Mouse (Mus musculus) heart, embryonic 15.5 days (tissue): ENCODE measurements around the gene Gm7137. TPM values are rescaled to one million over a fixed set of nuclear protein-coding genes. Genes with fewer than 3 reads are reported as not detected.
A peak's percentile ranks its signal among the peaks of the same experiment; 100 is the strongest.
"Not testable (repeated sequence)": the region's sequence is repeated elsewhere in the genome, so short reads cannot be mapped to it uniquely, and the experiment has no call there.

Experiments used
- ATAC-seq: fragments of 200-750 bp; cut with Nextera tagmentation; replicated peaks from 2 replicates; pipeline ENCODE4 v1.8.0; 2017; ENCODE audit warnings: low read depth, moderate TSS enrichment; ENCODE audit not compliant: insufficient number of reproducible peaks, insufficient read depth, low FRiP score
- H3K27ac ChIP-seq: fragments of 300-500 bp; sonication (generic); 2 replicates; pipeline ENCODE4 v1.5.1; 2015; ENCODE audit warnings: mild to moderate bottlenecking, inconsistent platforms
- H3K27me3 ChIP-seq: fragments of 300-500 bp; sonication (generic); 2 replicates; pipeline ENCODE4 v1.6.1; 2015; ENCODE audit warnings: inconsistent platforms
- H3K36me3 ChIP-seq: fragments of 300-500 bp; sonication (generic); 2 replicates; pipeline ENCODE4 v1.6.1; 2015; ENCODE audit warnings: mild to moderate bottlenecking, inconsistent platforms
- H3K4me1 ChIP-seq: fragments of 300-500 bp; sonication (generic); replicated peaks from 2 replicates; pipeline ENCODE4 v1.6.1; 2015; ENCODE audit warnings: inconsistent platforms
- H3K4me2 ChIP-seq: fragments of 300-500 bp; sonication (generic); 2 replicates; pipeline ENCODE4 v1.6.1; 2015; ENCODE audit warnings: inconsistent platforms, mild to moderate bottlenecking, moderate library complexity
- H3K4me3 ChIP-seq: fragments of 300-500 bp; sonication (generic); 2 replicates; pipeline ENCODE4 v1.5.1; 2015; ENCODE audit warnings: mild to moderate bottlenecking, inconsistent platforms
- H3K9ac ChIP-seq: fragments of 300-500 bp; sonication (generic); 2 replicates; pipeline ENCODE4 v1.6.1; 2015; ENCODE audit warnings: mild to moderate bottlenecking, inconsistent platforms
- H3K9me3 ChIP-seq: fragments of 300-500 bp; sonication (generic); replicated peaks from 2 replicates; pipeline ENCODE4 v1.6.1; 2016; ENCODE audit warnings: inconsistent platforms
- WGBS: fragments of 180-500 bp; shearing (Covaris S2); methylation state at CpG from one replicate; pipeline ENCODE4 v1.1.7; 2015; ENCODE audit warnings: mixed read lengths; 5-methylcytosine and 5-hydroxymethylcytosine counted together
- polyA plus RNA-seq: library from polyadenylated mRNA; unstranded; fragments of >200 nt; fragmentation: Nextera tagmentation; extraction: Ambion mirVana; gene quantifications from 2 replicates; pipeline ENCODE4 v1.2.1, GENCODE M21; 2015

The Gm7137 gene
- polyA plus RNA-seq = not detected in 2 replicates

DNA sequence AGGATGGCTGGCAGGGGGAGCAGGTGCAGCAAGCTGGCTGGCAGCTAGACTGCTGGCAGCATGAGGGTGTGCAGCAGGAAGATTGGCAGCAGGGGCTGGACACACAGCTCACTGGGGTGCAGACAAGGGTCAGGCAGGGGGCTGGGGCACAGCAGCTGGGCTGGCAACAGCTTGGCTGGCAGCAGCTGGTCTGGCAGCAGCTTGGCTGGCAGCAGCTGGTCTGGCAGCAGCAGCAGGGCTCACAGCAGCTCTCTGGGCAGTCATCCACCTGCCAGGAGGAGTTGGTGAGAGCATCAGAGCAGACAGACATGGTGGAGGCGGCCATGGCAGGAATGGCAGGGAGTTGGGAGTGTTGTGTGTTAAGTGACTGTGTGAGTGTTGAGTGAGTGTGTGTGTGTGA, at the start of gene Gm7137:
Gene Gm7137, minus strand, starts transcription at position 325 of the 400 bp plus-strand sequence.
- H3K27ac ChIP-seq, H3K9me3 ChIP-seq, H3K36me3 ChIP-seq, H3K27me3 ChIP-seq, H3K9ac ChIP-seq, H3K4me1 ChIP-seq, H3K4me2 ChIP-seq, H3K4me3 ChIP-seq, ATAC-seq: not testable (repeated sequence)
- WGBS = 57% methylated on average over 1 of the region's 1 CpGs

DNA sequence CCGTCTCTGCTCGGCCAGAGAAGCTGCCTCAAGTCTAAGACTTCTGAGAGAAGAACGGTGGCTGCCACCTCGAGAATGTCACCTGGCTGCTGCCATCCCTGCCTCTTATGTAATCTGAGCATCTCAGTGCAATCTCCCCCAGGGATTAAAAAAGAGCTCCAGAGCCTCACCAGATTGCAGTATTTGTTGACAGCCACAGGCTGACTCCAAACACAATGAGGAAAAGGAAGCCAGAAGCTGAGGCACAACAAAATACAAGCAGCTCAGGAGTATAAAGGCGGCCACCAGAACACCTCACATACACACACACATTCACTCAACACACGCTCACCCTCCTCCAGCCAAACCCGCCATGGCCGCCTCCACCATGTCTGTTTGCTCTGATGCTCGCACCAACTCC, 47.6 kb upstream of the Gm7137 start, which contains the start of gene Krtap10-10:
Gene Krtap10-10, plus strand, starts transcription at position 301 of the 400 bp plus-strand sequence.
- no peaks in the 10 kb centered on the region for H3K9me3 ChIP-seq
- no peaks in the 10 kb centered on the region for H3K4me1 ChIP-seq
- WGBS = 70% methylated on average over 9 of the region's 9 CpGs
- no peak for ATAC-seq
- H3K27me3 ChIP-seq = no peaks in the 10 kb centered on the region
- H3K4me2 ChIP-seq = no peak within 1 kb of the TSS
- H3K36me3 ChIP-seq = no peaks in the 10 kb centered on the region
- no peak within 1 kb of the TSS for H3K27ac ChIP-seq
- no peak within 1 kb of the TSS for H3K4me3 ChIP-seq
- H3K9ac ChIP-seq = no peak within 1 kb of the TSS

DNA sequence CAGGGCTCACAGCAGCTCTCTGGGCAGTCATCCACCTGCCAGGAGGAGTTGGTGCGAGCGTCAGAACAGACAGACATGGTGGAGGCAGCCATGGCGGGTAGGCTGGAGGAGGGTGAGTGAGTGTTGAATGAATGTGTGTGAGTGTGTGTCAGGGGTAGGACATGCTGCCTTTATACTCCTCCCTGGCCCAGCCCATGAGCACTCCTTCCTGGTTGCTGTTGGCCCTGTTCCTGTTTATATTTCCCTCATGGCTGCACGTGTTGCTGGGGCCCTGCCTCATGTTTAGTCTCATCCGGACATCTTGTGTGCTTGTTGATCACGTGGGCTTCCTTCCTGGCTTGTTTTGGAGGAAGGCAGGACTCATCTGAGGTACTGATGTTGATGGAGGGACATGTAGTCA, 39.0 kb upstream of the Gm7137 start, which contains the start of gene Krtap10-4:
Gene Krtap10-4, minus strand, starts transcription at position 145 of the 400 bp plus-strand sequence.
- Histone ChIP-seq H3K27me3 (no peaks in the 10 kb centered on the region), H3K27ac (no peak within 1 kb of the TSS), H3K4me1 (no peaks in the 10 kb centered on the region), H3K4me3 (no peak within 1 kb of the TSS), H3K36me3 (no peaks in the 10 kb centered on the region), H3K9me3 (no peaks in the 10 kb centered on the region), H3K4me2 (no peak within 1 kb of the TSS), H3K9ac (no peak within 1 kb of the TSS)
- no peak for ATAC-seq
- 63% methylated on average over 6 of the region's 6 CpGs for WGBS

DNA sequence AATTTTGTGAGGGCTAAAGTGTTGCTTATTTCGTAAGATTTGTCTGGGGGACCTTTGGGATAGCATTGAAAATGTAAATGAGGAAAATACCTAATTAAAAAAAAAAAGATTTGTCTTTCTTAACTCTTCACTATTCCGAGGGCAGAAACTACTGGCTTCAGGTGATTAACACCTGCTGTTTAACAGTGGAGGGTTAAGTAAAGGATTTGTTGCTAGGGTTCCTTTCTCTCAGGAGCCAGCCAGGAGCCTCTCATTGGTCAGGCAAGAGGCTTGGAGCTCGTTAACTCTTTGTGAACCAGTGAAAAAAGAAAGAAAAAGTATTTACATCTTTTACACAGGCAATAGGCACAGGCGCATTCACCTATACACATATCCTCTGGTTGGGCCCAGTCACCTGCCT, 31.2 kb upstream of the Gm7137 start:
- H3K27me3 ChIP-seq = no peaks in the 10 kb centered on the region
- no peak for ATAC-seq
- no peak overlapping the region for H3K4me3 ChIP-seq
- no peak overlapping the region for H3K4me2 ChIP-seq
- no peak overlapping the region for H3K9ac ChIP-seq
- no peak overlapping the region for H3K27ac ChIP-seq
- H3K9me3 ChIP-seq = no peaks in the 10 kb centered on the region
- no peaks in the 10 kb centered on the region for H3K4me1 ChIP-seq
- H3K36me3 ChIP-seq = no peaks in the 10 kb centered on the region
- 39% methylated on average over 4 of the region's 4 CpGs for WGBS

DNA sequence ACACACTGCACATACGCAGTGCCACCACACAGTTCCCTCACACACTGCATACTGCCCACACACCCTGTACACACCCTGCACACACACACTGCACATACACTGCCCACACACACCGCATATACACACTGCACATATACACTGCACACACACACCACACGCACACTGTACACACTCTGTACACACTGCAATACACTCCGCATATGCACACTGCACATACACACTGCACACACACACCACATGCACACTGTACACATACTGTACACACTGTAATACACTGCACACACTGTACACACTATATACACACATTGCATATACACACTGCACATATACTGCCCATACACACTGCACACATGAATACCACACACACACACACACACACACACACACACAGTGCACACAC, 30.5 kb upstream of the Gm7137 start:
- Histone ChIP-seq H3K27me3 (no peaks in the 10 kb centered on the region), H3K4me2 (no peak overlapping the region), H3K36me3 (no peaks in the 10 kb centered on the region), H3K27ac (no peak overlapping the region), H3K4me3 (no peak overlapping the region), H3K9ac (no peak overlapping the region), H3K9me3 (no peaks in the 10 kb centered on the region), H3K4me1 (no peaks in the 10 kb centered on the region)
- WGBS = 94% methylated on average over 4 of the region's 4 CpGs
- 0 out of 2 replicates have a peak, but pooled peaks have one; percentile 55 for ATAC-seq

DNA sequence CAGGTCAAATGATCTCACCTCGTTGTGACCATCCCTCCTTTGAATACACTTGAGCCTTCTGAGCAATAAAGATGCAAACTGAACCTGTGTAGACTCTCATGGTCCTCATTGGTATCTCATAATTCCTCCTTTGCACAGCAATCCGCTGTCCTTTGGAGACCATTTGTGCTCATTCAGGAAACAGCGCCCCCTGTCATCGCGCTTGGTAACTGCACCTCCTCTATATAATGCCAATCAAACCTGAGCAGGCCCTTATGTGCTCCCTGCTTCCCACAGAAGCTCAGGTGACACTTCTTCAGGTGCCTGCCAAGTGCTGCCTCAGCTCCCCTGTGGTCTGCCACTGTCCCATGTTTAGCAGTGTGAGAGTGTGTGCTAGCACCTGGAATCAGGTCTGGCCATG, 27.5 kb upstream of the Gm7137 start:
- WGBS = 22% methylated on average over 5 of the region's 5 CpGs
- Histone ChIP-seq H3K4me1 (no peaks in the 10 kb centered on the region), H3K4me3 (no peak overlapping the region), H3K36me3 (no peaks in the 10 kb centered on the region), H3K27ac (no peak overlapping the region), H3K9ac (no peak overlapping the region), H3K4me2 (no peak overlapping the region), H3K27me3 (no peaks in the 10 kb centered on the region), H3K9me3 (no peaks in the 10 kb centered on the region)
- no peak for ATAC-seq

DNA sequence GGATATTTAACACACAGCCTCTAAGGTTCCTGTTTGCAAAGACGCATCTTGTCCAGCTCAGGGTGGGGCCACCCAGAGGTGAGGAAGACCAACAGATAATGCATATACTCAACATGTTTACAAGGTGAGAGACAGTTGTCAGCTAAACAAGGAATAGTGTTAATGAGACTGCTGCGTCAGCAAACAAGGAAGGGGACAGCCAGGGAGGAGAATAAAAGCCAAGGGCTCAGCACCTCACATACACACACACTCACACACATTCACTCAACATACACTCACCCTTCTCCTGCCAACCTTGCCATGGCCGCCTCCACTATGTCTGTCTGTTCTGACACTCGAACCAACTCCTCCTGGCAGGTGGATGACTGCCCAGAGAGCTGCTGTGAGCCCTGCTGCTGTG, 26.4 kb upstream of the Gm7137 start, which contains the start of gene Gm2696:
Gene Gm2696, plus strand, starts transcription at position 301 of the 400 bp plus-strand sequence.
- Histone ChIP-seq H3K27ac (no peak within 1 kb of the TSS), H3K4me3 (no peak within 1 kb of the TSS), H3K27me3 (no peaks in the 10 kb centered on the region), H3K36me3 (no peaks in the 10 kb centered on the region), H3K9me3 (no peaks in the 10 kb centered on the region), H3K9ac (no peak within 1 kb of the TSS), H3K4me2 (no peak within 1 kb of the TSS), H3K4me1 (no peaks in the 10 kb centered on the region)
- WGBS = 29% methylated on average over 4 of the region's 4 CpGs
- no peak for ATAC-seq

DNA sequence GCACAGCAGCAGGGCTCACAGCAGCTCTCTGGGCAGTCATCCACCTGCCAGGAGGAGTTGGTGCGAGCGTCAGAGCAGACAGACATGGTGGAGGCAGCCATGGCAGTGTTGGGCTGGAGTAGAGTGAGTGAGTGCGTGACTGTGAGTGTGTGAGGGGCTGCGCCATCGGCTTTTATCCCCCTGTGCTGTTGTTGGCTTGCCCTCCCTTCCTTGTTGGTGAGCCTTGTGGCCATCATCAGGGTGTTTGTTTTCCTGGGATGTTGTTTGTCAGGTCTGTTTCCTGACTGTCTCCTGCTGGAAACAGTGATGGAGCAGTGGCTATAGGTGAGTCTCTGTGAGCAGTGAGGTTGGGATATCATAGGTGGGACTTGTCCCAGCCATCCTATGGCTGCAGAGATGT, 23.7 kb upstream of the Gm7137 start, which contains the start of gene Gm9507:
Gene Gm9507, minus strand, starts transcription at position 101 of the 400 bp plus-strand sequence.
- no peak for ATAC-seq
- H3K9me3 ChIP-seq = no peaks in the 10 kb centered on the region
- WGBS = 63% methylated on average over 5 of the region's 5 CpGs

DNA sequence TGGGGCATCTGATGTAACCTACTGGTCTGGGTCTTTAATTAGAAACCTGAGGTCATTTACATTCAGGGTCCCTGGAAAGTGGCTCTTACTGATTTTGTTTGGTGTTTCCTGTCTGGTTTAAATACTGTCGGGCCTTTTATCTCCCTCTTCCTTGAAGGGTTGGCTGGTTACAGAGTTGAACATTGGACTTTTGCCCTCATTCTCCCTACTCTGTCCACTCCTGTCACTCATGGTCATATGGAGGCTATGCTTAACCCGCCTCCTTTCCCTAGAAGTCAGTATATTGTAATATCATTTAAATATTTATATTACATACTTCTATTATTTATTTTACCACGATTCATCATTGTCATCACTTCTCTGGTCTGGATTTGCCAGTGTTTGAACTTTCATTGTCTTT, 16.1 kb upstream of the Gm7137 start:
- H3K27me3 ChIP-seq = no peaks in the 10 kb centered on the region
- 62% methylated on average over 3 of the region's 3 CpGs for WGBS
- no peak overlapping the region for H3K27ac ChIP-seq
- H3K4me2 ChIP-seq = no peak overlapping the region
- no peak overlapping the region for H3K4me3 ChIP-seq
- H3K36me3 ChIP-seq = no peaks in the 10 kb centered on the region
- H3K9ac ChIP-seq = no peak overlapping the region
- ATAC-seq = no peak
- H3K9me3 ChIP-seq = no peaks in the 10 kb centered on the region
- H3K4me1 ChIP-seq = no peaks in the 10 kb centered on the region; the same call in 1 of the 2 replicates

More for the DNA sequence above, 23.7 kb upstream of the Gm7137 start, which contains the start of gene Gm9507:
- H3K9ac ChIP-seq = no peak within 1 kb of the TSS
- no peak within 1 kb of the TSS for H3K27ac ChIP-seq
- H3K4me2 ChIP-seq = no peak within 1 kb of the TSS
- no peaks in the 10 kb centered on the region for H3K27me3 ChIP-seq
- no peak within 1 kb of the TSS for H3K4me3 ChIP-seq
- H3K4me1 ChIP-seq = no peaks in the 10 kb centered on the region
- H3K36me3 ChIP-seq = no peaks in the 10 kb centered on the region

DNA sequence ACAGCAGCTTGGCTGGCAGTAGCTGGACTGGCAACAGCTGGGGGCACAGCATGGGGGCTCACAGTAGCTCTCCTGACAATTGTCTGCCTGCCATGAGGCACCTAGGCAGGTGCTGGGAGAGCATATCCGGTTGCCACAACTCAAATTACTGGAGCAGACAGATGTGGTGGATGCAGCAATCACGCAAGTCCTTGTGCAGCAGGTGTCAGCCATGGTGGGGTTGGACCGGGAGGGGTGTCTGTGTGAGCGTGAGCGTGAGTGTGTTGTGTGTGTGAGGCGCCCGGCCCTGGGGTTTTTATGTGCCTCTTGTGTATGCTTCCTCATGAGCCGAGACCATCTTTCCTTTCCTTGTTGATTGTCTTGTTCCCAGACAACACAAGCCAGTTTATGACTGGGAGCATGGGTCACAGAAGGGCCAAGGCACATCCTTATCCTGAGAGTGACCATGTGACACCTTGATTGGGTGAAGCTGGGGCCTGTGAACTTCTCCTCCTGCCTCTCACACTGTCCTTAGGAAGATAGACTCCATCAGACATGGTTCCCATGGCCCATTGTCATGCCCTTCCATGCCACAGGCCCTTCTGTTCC, 11.0 kb upstream of the Gm7137 start, which contains the start of gene Gm19668:
Gene Gm19668, minus strand, starts transcription at position 213 of the 588 bp plus-strand sequence.
- peak within 1 kb of the TSS; percentile 37; the same call in 1 of the 2 replicates for H3K27ac ChIP-seq
- H3K9me3 ChIP-seq = no peaks in the 10 kb centered on the region
- no peak within 1 kb of the TSS for H3K4me3 ChIP-seq
- 57% methylated on average over 8 of the region's 8 CpGs for WGBS
- H3K36me3 ChIP-seq = no peaks in the 10 kb centered on the region
- H3K4me2 ChIP-seq = no peak within 1 kb of the TSS
- ATAC-seq = no peak
- H3K27me3 ChIP-seq = no peaks in the 10 kb centered on the region
- peaks cover 13% of the 10 kb centered on the region for H3K4me1 ChIP-seq
- H3K9ac ChIP-seq = no peak within 1 kb of the TSS

DNA sequence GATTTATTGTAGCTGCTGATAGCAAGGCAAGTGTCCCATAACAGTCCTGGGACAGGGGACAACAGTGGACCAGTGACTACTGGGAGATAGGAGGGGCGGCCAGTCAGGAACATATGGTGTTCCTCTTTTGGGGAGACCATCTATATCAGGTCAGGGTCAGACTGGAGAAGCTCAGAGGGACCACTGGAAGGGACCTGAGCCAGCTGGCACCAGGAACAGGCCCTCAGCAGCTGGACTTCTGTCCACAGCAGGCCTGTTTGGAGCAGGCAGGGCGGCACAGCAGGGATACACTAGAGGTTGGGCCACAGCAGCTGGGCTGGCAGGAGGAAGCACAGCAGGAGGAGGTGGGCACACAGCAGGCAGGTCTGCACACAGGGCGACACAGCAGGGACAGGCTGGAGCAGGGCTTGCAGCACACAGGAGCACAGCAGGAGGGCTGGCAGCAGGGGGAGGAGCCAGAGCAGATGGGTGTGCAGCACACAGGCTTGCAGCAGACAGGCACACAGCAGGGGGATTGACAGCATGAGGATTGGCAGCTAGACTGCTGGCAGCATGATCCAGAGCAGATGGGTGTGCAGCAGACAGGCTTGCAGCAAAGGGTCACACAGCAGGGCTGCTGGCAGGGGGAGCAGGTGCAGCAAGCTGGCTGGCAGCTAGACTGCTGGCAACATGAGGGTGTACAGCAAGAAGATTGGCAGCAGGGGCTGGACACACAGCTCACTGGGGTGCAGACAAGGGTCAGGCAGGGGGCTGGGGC, 10.3 kb upstream of the Gm7137 start:
- not testable (repeated sequence) for H3K36me3 ChIP-seq, H3K27me3 ChIP-seq, ATAC-seq, H3K4me3 ChIP-seq, H3K4me2 ChIP-seq, H3K9ac ChIP-seq, H3K9me3 ChIP-seq
- Histone ChIP-seq H3K4me1 (peaks cover 13% of the 10 kb centered on the region), H3K27ac (peak overlapping the region; percentile 37; the same call in 1 of the 2 replicates)
- WGBS = 28% methylated on average over 3 of the region's 3 CpGs
